Mouse (Mus musculus) megakaryocyte, embryonic 14.5 days (primary cell): ENCODE results near the gene Slc18a3. TPM values are rescaled to one million over a fixed set of nuclear protein-coding genes. Genes with fewer than 3 reads are reported as not detected.

Experiments
- H3K27me3 ChIP-seq: replicated peaks from 2 replicates; pipeline ENCODE3; 2012; ENCODE audit warnings: inconsistent platforms
- H3K36me3 ChIP-seq: replicated peaks from 2 replicates; pipeline ENCODE3; 2012; ENCODE audit warnings: low read length, inconsistent platforms, mixed read lengths
- H3K4me1 ChIP-seq: 2 replicates; pipeline ENCODE4 v1.6.1; 2012; ENCODE audit warnings: inconsistent platforms
- H3K4me3 ChIP-seq: replicated peaks from 2 replicates; pipeline ENCODE3; 2012; ENCODE audit warnings: moderate library complexity, mild to moderate bottlenecking, inconsistent platforms
- H3K9me3 ChIP-seq: 2 replicates; pipeline ENCODE4 v1.6.1; 2012; ENCODE audit warnings: inconsistent platforms
- FLI1 ChIP-seq: IDR thresholded peaks from 2 replicates; pipeline ENCODE4 v1.6.1; 2012; ENCODE audit warnings: low read length, inconsistent platforms, mixed read lengths
- GATA1 ChIP-seq: IDR thresholded peaks from 3 replicates; pipeline ENCODE4 v1.6.1; 2012; ENCODE audit warnings: mixed read lengths, low read length, inconsistent platforms, borderline replicate concordance
- polyA plus RNA-seq: library from polyadenylated mRNA; stranded (reverse); fragments of >175 nt; gene quantifications from 2 replicates; pipeline ENCODE4 v1.2.3, GENCODE M21; 2012; ENCODE audit warnings: low replicate concordance; ENCODE audit not compliant: insufficient read depth

Slc18a3 gene
- not detected in 2 replicates for polyA plus RNA-seq

DNA sequence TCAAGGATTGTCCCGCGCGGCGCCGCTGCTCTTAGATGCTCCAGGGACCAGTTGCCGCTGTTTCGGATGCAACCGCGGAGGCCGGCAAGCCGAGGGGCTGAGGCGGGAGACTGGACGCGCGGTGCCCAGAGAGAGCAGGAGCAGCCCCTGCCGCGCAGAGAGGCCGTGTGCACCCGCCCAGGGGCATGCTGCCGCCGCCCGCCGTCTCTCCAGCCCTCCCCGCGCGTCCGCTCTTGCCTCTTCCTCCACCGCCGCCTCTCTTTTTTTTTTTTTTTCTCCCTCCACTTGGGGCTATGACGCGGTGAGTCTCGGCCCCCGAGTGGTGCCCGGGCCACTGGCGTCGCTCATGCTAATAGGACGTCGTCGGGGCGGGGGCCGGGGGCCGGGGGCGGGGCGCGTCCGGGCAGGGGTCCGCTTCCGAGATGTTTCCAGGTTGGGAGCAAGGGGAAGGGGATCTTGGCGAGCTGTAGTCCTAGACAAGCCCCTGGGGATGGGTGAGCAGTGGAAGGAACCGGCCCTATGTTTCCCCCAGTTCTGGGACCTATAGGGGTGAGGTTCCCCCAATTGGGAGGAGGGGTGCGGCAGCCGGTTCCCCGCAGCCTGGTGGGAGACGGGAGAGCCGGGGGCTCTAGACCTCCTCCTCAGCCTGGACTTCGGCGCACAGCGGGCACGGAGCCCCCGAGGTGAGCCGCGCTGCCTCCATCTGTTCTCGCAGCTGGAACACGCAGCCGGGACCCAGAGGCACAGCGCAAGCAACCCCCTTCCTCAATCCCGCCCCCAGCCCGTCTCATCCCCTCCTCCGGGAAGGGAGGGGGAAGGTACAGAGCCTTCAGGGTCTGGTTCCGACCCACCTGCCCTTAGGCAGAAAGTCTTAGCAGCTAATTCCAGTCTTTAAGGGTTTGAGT lies at the start of gene Slc18a3:
TSS of gene Slc18a3 (minus strand) at position 250 of the 905 bp plus-strand sequence.
- no peaks in the 10 kb centered on the region for H3K36me3 ChIP-seq
- peaks cover 93% of the 10 kb centered on the region for H3K27me3 ChIP-seq
- H3K9me3 ChIP-seq = peaks cover 12% of the 10 kb centered on the region; the same call in 1 of the 2 replicates
- TF ChIP-seq GATA1 = no peak
- peak within 1 kb of the TSS; percentile 47 for H3K4me3 ChIP-seq
- peaks cover 21% of the 10 kb centered on the region for H3K4me1 ChIP-seq

GRCm38 (mm10) chr14:32513336-32514032 lies 48.8 kb upstream of the Slc18a3 start, which contains the start of gene Ercc6:
Gene Ercc6, plus strand, starts transcription at chr14:32513521.
- TF ChIP-seq GATA1 = no peak
- TF ChIP-seq FLI1 = peak; percentile 39; the same call in 1 of the 2 replicates

GRCm38 (mm10) chr14:32512912-32513311 lies 48.3 kb upstream of the Slc18a3 start:
- peak overlapping the region; percentile 98 for H3K4me3 ChIP-seq

More at GRCm38 (mm10) chr14:32513336-32514032, 48.8 kb upstream of the Slc18a3 start, which contains the start of gene Ercc6:
- H3K36me3 ChIP-seq = peaks cover 31% of the 10 kb centered on the region
- peak within 1 kb of the TSS; percentile 98 for H3K4me3 ChIP-seq
- peaks cover 74% of the 10 kb centered on the region for H3K4me1 ChIP-seq
- no peaks in the 10 kb centered on the region for H3K9me3 ChIP-seq
- H3K27me3 ChIP-seq = no peaks in the 10 kb centered on the region

GRCm38 (mm10) chr14:32509443-32509961 lies 44.9 kb upstream of the Slc18a3 start:
- TF ChIP-seq GATA1 = no peak
- no peak overlapping the region for H3K4me3 ChIP-seq

More at GRCm38 (mm10) chr14:32512912-32513311, 48.3 kb upstream of the Slc18a3 start:
- Histone ChIP-seq H3K27me3 (no peaks in the 10 kb centered on the region), H3K9me3 (no peaks in the 10 kb centered on the region), H3K36me3 (peaks cover 26% of the 10 kb centered on the region), H3K4me1 (peaks cover 80% of the 10 kb centered on the region)
- TF ChIP-seq FLI1 (no peak), GATA1 (no peak)

GRCm38 (mm10) chr14:32508105-32508835 lies 43.6 kb upstream of the Slc18a3 start:
- H3K9me3 ChIP-seq = no peaks in the 10 kb centered on the region
- H3K4me3 ChIP-seq = peak overlapping the region; percentile 44
- no peaks in the 10 kb centered on the region for H3K27me3 ChIP-seq
- no peak for TF ChIP-seq FLI1
- no peak for TF ChIP-seq GATA1
- H3K4me1 ChIP-seq = peaks cover 83% of the 10 kb centered on the region
- no peaks in the 10 kb centered on the region for H3K36me3 ChIP-seq

More at GRCm38 (mm10) chr14:32509443-32509961, 44.9 kb upstream of the Slc18a3 start:
- peaks cover 79% of the 10 kb centered on the region for H3K4me1 ChIP-seq
- H3K27me3 ChIP-seq = no peaks in the 10 kb centered on the region
- no peaks in the 10 kb centered on the region for H3K36me3 ChIP-seq
- no peaks in the 10 kb centered on the region for H3K9me3 ChIP-seq

GRCm38 (mm10) chr14:32507216-32507615 lies 42.6 kb upstream of the Slc18a3 start:
- Histone ChIP-seq H3K9me3 (no peaks in the 10 kb centered on the region), H3K4me3 (no peak overlapping the region), H3K27me3 (no peaks in the 10 kb centered on the region), H3K36me3 (no peaks in the 10 kb centered on the region), H3K4me1 (peaks cover 82% of the 10 kb centered on the region)
- TF ChIP-seq FLI1 = no peak
- TF ChIP-seq GATA1 = no peak

DNA sequence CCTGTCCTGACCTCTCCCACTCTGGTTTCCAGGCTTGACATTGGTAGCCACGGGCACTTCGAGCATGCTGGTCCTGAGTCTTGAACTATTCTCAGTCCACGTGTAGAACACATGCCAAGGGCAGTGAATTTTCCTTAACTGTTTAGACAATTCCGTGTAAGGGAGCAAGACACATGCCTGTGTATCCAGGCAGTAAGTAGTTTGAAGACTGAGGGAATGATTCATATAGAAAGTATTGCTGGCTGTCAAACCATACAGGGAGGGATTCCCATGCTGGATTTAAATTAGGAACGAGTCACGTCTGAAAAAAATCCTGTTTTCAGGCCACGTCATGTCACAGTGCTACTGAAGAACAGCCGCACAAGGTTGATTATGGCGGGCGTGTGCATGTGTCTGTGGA lies 41.7 kb upstream of the Slc18a3 start:
- TF ChIP-seq FLI1 (no peak), GATA1 (no peak)
- no peaks in the 10 kb centered on the region for H3K27me3 ChIP-seq
- H3K9me3 ChIP-seq = no peaks in the 10 kb centered on the region
- H3K36me3 ChIP-seq = no peaks in the 10 kb centered on the region
- H3K4me3 ChIP-seq = no peak overlapping the region
- H3K4me1 ChIP-seq = peaks cover 79% of the 10 kb centered on the region

DNA sequence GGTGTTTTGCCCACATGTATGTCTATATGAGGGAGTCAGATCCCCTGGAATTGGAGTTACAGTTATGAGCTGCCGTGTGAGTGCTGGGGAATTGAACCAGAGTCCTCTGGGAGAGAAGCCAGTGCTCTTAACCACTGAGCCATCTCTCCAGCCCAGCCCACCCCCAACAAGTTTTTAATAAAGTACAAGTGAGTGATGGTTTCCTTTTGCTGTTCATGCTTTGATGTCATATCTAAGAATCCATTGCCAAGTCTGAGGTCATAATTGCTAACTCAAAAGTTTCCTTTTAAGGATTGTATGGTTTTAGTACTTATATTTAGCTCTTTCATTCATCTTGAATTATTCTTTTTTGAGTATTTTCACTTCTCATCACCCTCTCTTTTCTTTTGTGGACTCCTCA lies 39.2 kb upstream of the Slc18a3 start:
- no peak for TF ChIP-seq FLI1
- TF ChIP-seq GATA1 = no peak
- H3K9me3 ChIP-seq = no peaks in the 10 kb centered on the region
- H3K4me3 ChIP-seq = no peak overlapping the region
- H3K27me3 ChIP-seq = peaks cover 2% of the 10 kb centered on the region
- peaks cover 76% of the 10 kb centered on the region for H3K4me1 ChIP-seq
- no peaks in the 10 kb centered on the region for H3K36me3 ChIP-seq

DNA sequence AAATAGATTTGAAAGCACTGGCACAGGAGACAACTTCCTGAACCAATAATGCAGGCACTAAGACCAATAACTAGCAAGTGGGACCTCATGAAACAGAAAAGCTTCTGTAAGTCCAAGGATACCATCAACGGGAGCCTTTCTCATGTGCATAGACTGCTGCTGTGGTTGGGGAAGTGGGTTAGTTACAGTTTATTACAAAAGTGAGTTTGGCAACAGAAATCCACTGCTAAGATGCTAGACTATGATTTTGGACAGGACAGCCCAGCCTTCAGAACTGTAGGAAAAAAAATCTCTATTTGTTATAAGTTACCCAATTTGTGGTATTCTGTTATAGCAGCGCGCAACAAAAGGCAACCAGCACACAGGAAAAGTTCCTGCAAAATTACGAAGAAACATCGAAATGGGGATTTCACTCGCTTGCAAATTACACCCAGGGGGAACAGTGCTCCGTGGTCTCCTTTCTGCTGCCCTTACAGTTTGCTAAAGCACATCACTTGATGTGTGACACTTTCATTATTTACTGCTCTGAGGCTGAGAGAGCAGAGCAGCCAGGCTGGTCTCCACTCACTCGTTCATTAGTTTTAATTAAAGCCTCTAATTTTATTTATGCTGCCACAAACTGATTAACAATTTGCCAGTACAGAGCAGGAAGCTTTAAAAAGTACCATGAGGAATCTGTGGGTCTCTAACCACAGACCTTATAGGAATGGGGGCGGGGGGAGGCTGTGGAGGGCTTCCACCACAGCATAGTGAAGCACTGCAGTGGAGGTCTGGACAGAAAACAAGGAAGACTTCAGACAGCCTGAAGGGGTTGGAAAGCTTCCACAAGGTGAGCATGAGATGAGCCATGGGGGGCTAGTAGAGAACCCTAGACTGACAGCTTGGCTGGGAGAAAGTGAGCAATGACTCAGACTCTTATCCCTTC lies 38.4 kb upstream of the Slc18a3 start:
- H3K27me3 ChIP-seq = peaks cover 2% of the 10 kb centered on the region
- H3K36me3 ChIP-seq = no peaks in the 10 kb centered on the region
- H3K9me3 ChIP-seq = no peaks in the 10 kb centered on the region
- no peak overlapping the region for H3K4me3 ChIP-seq
- peaks cover 69% of the 10 kb centered on the region for H3K4me1 ChIP-seq
- TF ChIP-seq FLI1 = no peak
- TF ChIP-seq GATA1 = no peak
